Mouse (Mus musculus) midbrain, embryonic 11.5 days (tissue): ENCODE measurements around the gene Zfp866. TPM values are rescaled to one million over a fixed set of nuclear protein-coding genes. Genes with fewer than 3 reads are reported as not detected.
A peak's percentile ranks its signal among the peaks of the same experiment; 100 is the strongest.

Experiments used
- ATAC-seq: fragments of 200-750 bp; cut with Nextera tagmentation; 2 replicates; pipeline ENCODE4 v1.8.0; 2017; ENCODE audit warnings: moderate TSS enrichment, moderate library complexity; ENCODE audit not compliant: low FRiP score
- DNase-seq: peaks from one replicate; pipeline ENCODE4 v3.0.0; 2015; ENCODE audit warnings: low spot score; ENCODE audit errors: missing footprints
- H3K27ac ChIP-seq: fragments of 300-500 bp; sonication (generic); 2 replicates; pipeline ENCODE4 v1.5.1; 2014; ENCODE audit warnings: low read depth, low read length
- H3K27me3 ChIP-seq: fragments of 300-500 bp; sonication (generic); 2 replicates; pipeline ENCODE4 v1.6.1; 2014; ENCODE audit warnings: mild to moderate bottlenecking, low read length, moderate library complexity, mixed read lengths; ENCODE audit not compliant: control insufficient read depth, insufficient read depth
- H3K36me3 ChIP-seq: fragments of 300-500 bp; sonication (generic); 2 replicates; pipeline ENCODE4 v1.6.1; 2014; ENCODE audit warnings: mild to moderate bottlenecking, low read length, moderate library complexity, mixed read lengths; ENCODE audit not compliant: control insufficient read depth, insufficient read depth
- H3K4me1 ChIP-seq: fragments of 300-500 bp; sonication (generic); 2 replicates; pipeline ENCODE4 v1.6.1; 2014; ENCODE audit warnings: low read length; ENCODE audit not compliant: control insufficient read depth, insufficient read depth
- H3K4me2 ChIP-seq: fragments of 300-500 bp; sonication (generic); 2 replicates; pipeline ENCODE4 v1.6.1; 2014; ENCODE audit warnings: mild to moderate bottlenecking, moderate library complexity
- H3K4me3 ChIP-seq: fragments of 300-500 bp; sonication (generic); 2 replicates; pipeline ENCODE4 v1.5.1; 2014; ENCODE audit warnings: low read depth, low read length
- H3K9ac ChIP-seq: fragments of 300-500 bp; sonication (generic); 2 replicates; pipeline ENCODE4 v1.6.1; 2014; ENCODE audit warnings: low read length
- H3K9me3 ChIP-seq: fragments of 300-500 bp; sonication (generic); 2 replicates; pipeline ENCODE4 v1.6.1; 2016; ENCODE audit warnings: low read length; ENCODE audit not compliant: control insufficient read depth
- WGBS: fragments of 180-500 bp; shearing (Covaris S2); extraction: QIAGEN DNeasy Blood & Tissue Kit; methylation state at CpG from one replicate; pipeline ENCODE4 v1.1.7; 2014; 5-methylcytosine and 5-hydroxymethylcytosine counted together
- polyA plus RNA-seq: library from polyadenylated mRNA; unstranded; fragments of >200 nt; fragmentation: Nextera tagmentation; extraction: Ambion mirVana; gene quantifications from 2 replicates; pipeline ENCODE4 v1.2.1, GENCODE M21; 2014

Zfp866 gene
- 41.5 and 42.2 TPM in 2 replicates for polyA plus RNA-seq

DNA sequence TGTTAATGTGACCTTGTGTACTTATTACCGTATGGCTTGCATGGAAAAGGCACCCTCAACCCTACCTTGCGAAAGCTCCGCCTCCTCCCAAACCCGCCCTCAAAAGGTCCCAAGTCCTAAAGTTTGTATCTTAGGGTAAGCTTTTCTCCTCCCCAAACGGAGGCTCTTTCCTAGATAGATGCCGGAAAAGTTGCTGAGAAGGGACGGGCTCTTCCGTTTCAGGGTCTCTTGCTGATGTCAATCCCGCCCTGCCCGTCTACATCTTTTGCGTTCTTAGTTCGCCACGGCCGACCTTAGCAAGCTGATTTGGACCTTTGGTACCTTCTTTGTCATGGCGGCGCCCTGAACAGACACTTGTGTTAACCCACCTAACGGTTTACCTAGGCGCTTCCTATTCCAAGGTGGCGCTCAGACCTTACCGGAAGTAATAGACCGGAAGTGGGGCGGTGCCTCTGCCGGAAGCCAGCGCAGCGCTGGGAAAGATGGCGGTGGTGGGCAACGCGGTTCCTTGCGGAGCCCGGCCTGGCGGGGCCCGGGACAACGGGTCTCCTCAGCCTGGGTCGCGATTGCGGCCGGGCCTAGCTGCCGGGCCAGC, at the start of gene Zfp866, which contains the start of gene Atp13a1:
Zfp866 (minus strand) TSS at position 406 of the 595 bp plus-strand sequence.
Atp13a1 (plus strand) TSS at position 391 of the 595 bp plus-strand sequence.
- peak within 1 kb of the TSS; percentile 100 for H3K4me3 ChIP-seq
- peaks cover 12% of the 10 kb centered on the region for H3K4me1 ChIP-seq
- H3K27ac ChIP-seq = peak within 1 kb of the TSS; percentile 51
- peaks cover 9% of the 10 kb centered on the region for H3K36me3 ChIP-seq
- under 1% methylated on average over 38 of the region's 38 CpGs for whole genome bisulfite sequencing
- peak within 1 kb of the TSS; percentile 83 for H3K4me2 ChIP-seq
- H3K27me3 ChIP-seq = no peaks in the 10 kb centered on the region
- H3K9me3 ChIP-seq = no peaks in the 10 kb centered on the region
- H3K9ac ChIP-seq = peak within 1 kb of the TSS; percentile 95
- peak; percentile 99 for DNase-seq
- ATAC-seq = peak; percentile 96

- WGBS = 83% methylated on average over 8 of the region's 8 CpGs
- Histone ChIP-seq H3K36me3 (no peaks in the 10 kb centered on the region; the same call in 1 of the 2 replicates), H3K27ac (no peak overlapping the region)
These were observed 46.2 kb upstream of the Zfp866 start for GRCm38 (mm10) chr8:69837057-69837682.

GRCm38 (mm10) chr8:69832298-69832853, 41.4 kb upstream of the Zfp866 start, which contains the start of gene Pbx4:
TSS of gene Pbx4 (plus strand) at chr8:69832491.
- no peaks in the 10 kb centered on the region for H3K27me3 ChIP-seq

More at GRCm38 (mm10) chr8:69837057-69837682, 46.2 kb upstream of the Zfp866 start:
- Histone ChIP-seq H3K4me2 (no peak overlapping the region), H3K9ac (no peak overlapping the region), H3K4me1 (no peaks in the 10 kb centered on the region), H3K9me3 (no peaks in the 10 kb centered on the region), H3K27me3 (no peaks in the 10 kb centered on the region), H3K4me3 (no peak overlapping the region)
- DNase-seq (no peak), ATAC-seq (no peak)

GRCm38 (mm10) chr8:69826371-69826770, 35.4 kb upstream of the Zfp866 start:
- H3K27ac ChIP-seq = no peak overlapping the region

More at GRCm38 (mm10) chr8:69832298-69832853, 41.4 kb upstream of the Zfp866 start, which contains the start of gene Pbx4:
- H3K36me3 ChIP-seq = no peaks in the 10 kb centered on the region
- WGBS = under 1% methylated on average over 38 of the region's 38 CpGs
- H3K9me3 ChIP-seq = no peaks in the 10 kb centered on the region
- peak within 1 kb of the TSS; percentile 65 for H3K4me2 ChIP-seq
- peak within 1 kb of the TSS; percentile 59 for H3K27ac ChIP-seq
- ATAC-seq (peak; percentile 98), DNase-seq (peak; percentile 99)
- peaks cover 5% of the 10 kb centered on the region for H3K4me1 ChIP-seq
- H3K9ac ChIP-seq = peak within 1 kb of the TSS; percentile 64
- peak within 1 kb of the TSS; percentile 54 for H3K4me3 ChIP-seq

GRCm38 (mm10) chr8:69822386-69823191, 31.6 kb upstream of the Zfp866 start, which contains the start of gene Lpar2:
TSS of gene Lpar2 (plus strand) at chr8:69822429.
- Histone ChIP-seq H3K9me3 (no peaks in the 10 kb centered on the region), H3K27ac (no peak within 1 kb of the TSS; the same call in 1 of the 2 replicates), H3K4me2 (peak within 1 kb of the TSS; percentile 79), H3K4me1 (peaks cover 11% of the 10 kb centered on the region), H3K27me3 (no peaks in the 10 kb centered on the region; the same call in 1 of the 2 replicates), H3K4me3 (peak within 1 kb of the TSS; percentile 45), H3K36me3 (no peaks in the 10 kb centered on the region; the same call in 1 of the 2 replicates), H3K9ac (peak within 1 kb of the TSS; percentile 63)
- peak; percentile 83 for ATAC-seq
- DNase-seq = peak; percentile 97
- WGBS = 2% methylated on average over 33 of the region's 35 CpGs

More at GRCm38 (mm10) chr8:69826371-69826770, 35.4 kb upstream of the Zfp866 start:
- Histone ChIP-seq H3K27me3 (no peaks in the 10 kb centered on the region; the same call in 1 of the 2 replicates), H3K9me3 (no peaks in the 10 kb centered on the region), H3K9ac (no peak overlapping the region), H3K4me3 (no peak overlapping the region), H3K36me3 (no peaks in the 10 kb centered on the region; the same call in 1 of the 2 replicates), H3K4me2 (no peak overlapping the region), H3K4me1 (peaks cover 11% of the 10 kb centered on the region)
- WGBS = 93% methylated on average over 12 of the region's 12 CpGs
- DNase-seq = no peak
- ATAC-seq = no peak

- WGBS = 2% methylated on average over 11 of the region's 22 CpGs
- Histone ChIP-seq H3K4me1 (peaks cover 11% of the 10 kb centered on the region), H3K36me3 (no peaks in the 10 kb centered on the region; the same call in 1 of the 2 replicates), H3K27ac (no peak overlapping the region), H3K9me3 (no peaks in the 10 kb centered on the region), H3K9ac (peak overlapping the region; percentile 63), H3K27me3 (no peaks in the 10 kb centered on the region; the same call in 1 of the 2 replicates), H3K4me3 (peak overlapping the region; percentile 45), H3K4me2 (peak overlapping the region; percentile 79)
- ATAC-seq (peak; percentile 65), DNase-seq (peak; percentile 91)
These were observed 31.0 kb upstream of the Zfp866 start for GRCm38 (mm10) chr8:69821971-69822385.

- H3K27me3 ChIP-seq = no peaks in the 10 kb centered on the region; the same call in 1 of the 2 replicates
- H3K4me2 ChIP-seq = no peak overlapping the region
- H3K27ac ChIP-seq = no peak overlapping the region
- no peak for ATAC-seq
- no peak for DNase-seq
- peaks cover 11% of the 10 kb centered on the region for H3K4me1 ChIP-seq
- 89% methylated on average over 9 of the region's 9 CpGs for WGBS
- H3K36me3 ChIP-seq = no peaks in the 10 kb centered on the region
- no peaks in the 10 kb centered on the region for H3K9me3 ChIP-seq
- H3K4me3 ChIP-seq = no peak overlapping the region
- H3K9ac ChIP-seq = no peak overlapping the region
These were observed 29.5 kb upstream of the Zfp866 start for GRCm38 (mm10) chr8:69820466-69820865.

DNA sequence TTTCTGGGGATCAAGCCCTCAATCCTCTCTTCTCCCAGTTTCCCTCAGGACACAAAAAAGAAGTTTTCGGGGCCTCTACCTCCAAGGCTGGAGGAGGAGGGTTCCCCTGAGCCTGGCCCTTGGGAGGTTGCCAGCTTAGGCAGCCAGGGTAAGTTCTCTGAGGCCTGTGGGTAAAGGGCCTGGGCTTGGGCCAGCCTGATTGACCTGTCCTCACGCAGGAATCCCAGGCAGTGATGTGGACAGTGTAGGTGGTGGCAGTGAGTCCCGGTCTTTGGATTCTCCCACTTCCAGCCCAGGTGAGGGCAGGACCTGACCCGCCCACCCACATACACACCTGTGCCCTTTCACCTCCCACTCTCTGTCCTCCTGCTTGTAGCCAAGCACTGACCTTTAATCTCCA, 24.4 kb upstream of the Zfp866 start:
- no peaks in the 10 kb centered on the region for H3K9me3 ChIP-seq
- WGBS = 98% methylated on average over 4 of the region's 4 CpGs
- ATAC-seq (no peak), DNase-seq (no peak)
- no peaks in the 10 kb centered on the region; the same call in 1 of the 2 replicates for H3K27me3 ChIP-seq
- no peak overlapping the region for H3K4me2 ChIP-seq
- H3K4me1 ChIP-seq = no peaks in the 10 kb centered on the region
- H3K4me3 ChIP-seq = no peak overlapping the region
- H3K9ac ChIP-seq = no peak overlapping the region
- H3K36me3 ChIP-seq = peaks cover 2% of the 10 kb centered on the region; the same call in 1 of the 2 replicates
- no peak overlapping the region for H3K27ac ChIP-seq
